Mouse (Mus musculus) MEL (cell line): ENCODE data around the gene Vax1. TPM values are rescaled to one million over a fixed set of nuclear protein-coding genes. Genes with fewer than 3 reads are reported as not detected.

ENCODE experiments used
- DNase-seq: peaks from one replicate; pipeline ENCODE4 v3.0.0; 2011; ENCODE audit warnings: low read depth, low spot score
- H3K27ac ChIP-seq: 2 replicates; pipeline ENCODE4 v1.5.1; 2012; ENCODE audit warnings: low read depth, mild to moderate bottlenecking, control low read depth, low read length, moderate library complexity; ENCODE audit not compliant: control insufficient read depth
- H3K27me3 ChIP-seq, 2 experiments: fragments of 150-350 bp in 1 of 2; sonication (generic) in 1 of 2; 2 replicates each; pipeline ENCODE4 v1.6.1; 2012; ENCODE audit warnings: low read length in 2 of 2, mild to moderate bottlenecking in 2 of 2, improper control_type of control experiment in 1 of 2, moderate library complexity in 1 of 2; ENCODE audit not compliant: insufficient read depth in 2 of 2, control insufficient read depth in 1 of 2
- H3K36me3 ChIP-seq, 2 experiments: 2 replicates each; pipeline ENCODE4 v1.6.1; 2012 to 2014; ENCODE audit warnings: low read length in 2 of 2, improper control_type of control experiment in 1 of 2, inconsistent platforms in 1 of 2, mild to moderate bottlenecking in 1 of 2; ENCODE audit not compliant: insufficient read depth in 2 of 2, control insufficient read depth in 1 of 2
- H3K4me1 ChIP-seq, 2 experiments: fragments of 150-350 bp in 1 of 2; sonication (generic) in 1 of 2; 2 replicates each; pipeline ENCODE4 v1.6.1; 2012; ENCODE audit warnings: low read length in 2 of 2, improper control_type of control experiment in 1 of 2, mild to moderate bottlenecking in 1 of 2; ENCODE audit not compliant: insufficient read depth in 2 of 2, control insufficient read depth in 1 of 2
- H3K4me3 ChIP-seq, 2 experiments: fragments of 150-350 bp in 1 of 2; sonication (generic) in 1 of 2; 2 replicates each; pipeline ENCODE4 v1.5.1; 2012; ENCODE audit warnings: low read depth in 2 of 2, low read length in 2 of 2, mild to moderate bottlenecking in 2 of 2, moderate library complexity in 2 of 2, control low read depth in 1 of 2, improper control_type of control experiment in 1 of 2; ENCODE audit not compliant: control insufficient read depth in 1 of 2, insufficient read depth in 1 of 2
- H3K79me2 ChIP-seq: 2 replicates; pipeline ENCODE4 v1.6.1; 2012; ENCODE audit warnings: mild to moderate bottlenecking, low read length, moderate library complexity; ENCODE audit not compliant: control insufficient read depth, poor library complexity, insufficient read depth
- H3K9ac ChIP-seq: 2 replicates; pipeline ENCODE4 v1.6.1; 2012; ENCODE audit warnings: low read depth, mild to moderate bottlenecking, control low read depth, low read length, moderate library complexity; ENCODE audit not compliant: control insufficient read depth, poor library complexity, severe bottlenecking
- H3K9me3 ChIP-seq: fragments of 150-350 bp; sonication (generic); replicated peaks from 2 replicates; pipeline ENCODE4 v1.6.1; 2012; ENCODE audit warnings: mild to moderate bottlenecking, low read length, improper control_type of control experiment, moderate library complexity; ENCODE audit not compliant: insufficient read depth
- CTCF ChIP-seq, 3 experiments: IDR thresholded peaks in 2 of 3; conservative IDR thresholded peaks in 1 of 3; 2 replicates each; pipeline ENCODE4 v1.5.1; 2011 to 2012; ENCODE audit warnings: low read length in 3 of 3, low read depth in 2 of 3, mild to moderate bottlenecking in 2 of 3, improper control_type of control experiment in 1 of 3, inconsistent platforms in 1 of 3, mixed read lengths in 1 of 3, moderate library complexity in 1 of 3; ENCODE audit not compliant: control insufficient read depth in 1 of 3, insufficient read depth in 1 of 3, poor library complexity in 1 of 3, severe bottlenecking in 1 of 3
- E2F4 ChIP-seq: IDR thresholded peaks from 2 replicates; pipeline ENCODE4 v1.6.1; 2011; ENCODE audit warnings: low read depth, low read length, improper control_type of control experiment, borderline replicate concordance
- ELF1 ChIP-seq: IDR thresholded peaks from 2 replicates; pipeline ENCODE4 v1.6.1; 2014; ENCODE audit warnings: low read depth, mild to moderate bottlenecking, inconsistent platforms, low read length, improper control_type of control experiment, moderate library complexity
- EP300 ChIP-seq, 2 experiments: IDR thresholded peaks; 2 replicates each; pipeline ENCODE4 v1.6.1; 2011; ENCODE audit warnings: improper control_type of control experiment in 2 of 2, low read length in 2 of 2, low read depth in 1 of 2, mild to moderate bottlenecking in 1 of 2
- ETS1 ChIP-seq: IDR thresholded peaks from 2 replicates; pipeline ENCODE4 v1.6.1; 2012; ENCODE audit warnings: low read depth, mild to moderate bottlenecking, inconsistent platforms, low read length, improper control_type of control experiment, moderate library complexity
- HCFC1 ChIP-seq: IDR thresholded peaks from 2 replicates; pipeline ENCODE4 v1.6.1; 2012; ENCODE audit warnings: low read depth, mild to moderate bottlenecking, inconsistent platforms, low read length, improper control_type of control experiment, moderate library complexity
- JUND ChIP-seq: IDR thresholded peaks from 2 replicates; pipeline ENCODE4 v1.6.1; 2011; ENCODE audit warnings: low read depth, mild to moderate bottlenecking, improper control_type of control experiment, low read length
- KAT2A ChIP-seq: conservative IDR thresholded peaks from 2 replicates; pipeline ENCODE4 v1.6.1; 2012; ENCODE audit warnings: low read depth, low read length, improper control_type of control experiment, inconsistent platforms
- MAFK ChIP-seq: IDR thresholded peaks from 2 replicates; pipeline ENCODE4 v1.6.1; 2011; ENCODE audit warnings: low read depth, mild to moderate bottlenecking, low read length, improper control_type of control experiment, borderline replicate concordance
- MAX ChIP-seq: IDR thresholded peaks from 2 replicates; pipeline ENCODE4 v1.6.1; 2011; ENCODE audit warnings: low read length, improper control_type of control experiment
- MAZ ChIP-seq: IDR thresholded peaks from 2 replicates; pipeline ENCODE4 v1.6.1; 2012; ENCODE audit warnings: low read depth, mild to moderate bottlenecking, inconsistent platforms, low read length, improper control_type of control experiment
- MEF2A ChIP-seq: IDR thresholded peaks from 2 replicates; pipeline ENCODE4 v1.6.1; 2014; ENCODE audit warnings: low read depth, mild to moderate bottlenecking, inconsistent platforms, low read length, improper control_type of control experiment; ENCODE audit not compliant: poor library complexity, insufficient replicate concordance, severe bottlenecking; ENCODE audit errors: extremely low read depth
- MYC ChIP-seq: IDR thresholded peaks from 2 replicates; pipeline ENCODE4 v1.6.1; 2011; ENCODE audit warnings: low read depth, mild to moderate bottlenecking, low read length, improper control_type of control experiment, moderate library complexity
- POLR2A ChIP-seq, 2 experiments: IDR thresholded peaks; 2 replicates each; pipeline ENCODE4 v1.6.1; 2011 to 2012; ENCODE audit warnings: low read length in 2 of 2, mild to moderate bottlenecking in 2 of 2, control low read depth in 1 of 2, improper control_type of control experiment in 1 of 2, low read depth in 1 of 2, moderate library complexity in 1 of 2; ENCODE audit not compliant: control insufficient read depth in 1 of 2, insufficient read depth in 1 of 2, poor library complexity in 1 of 2
- POLR2AphosphoS5 ChIP-seq: IDR thresholded peaks from 2 replicates; pipeline ENCODE4 v1.6.1; 2012; ENCODE audit warnings: low read depth, borderline replicate concordance, mild to moderate bottlenecking, inconsistent platforms, low read length, moderate library complexity, mixed read lengths
- RAD21 ChIP-seq: IDR thresholded peaks from 2 replicates; pipeline ENCODE4 v1.6.1; 2011; ENCODE audit warnings: mild to moderate bottlenecking, low read depth, low read length, improper control_type of control experiment
- RCOR1 ChIP-seq: IDR thresholded peaks from 2 replicates; pipeline ENCODE4 v1.6.1; 2012; ENCODE audit warnings: low read depth, mild to moderate bottlenecking, inconsistent platforms, low read length, improper control_type of control experiment
- SIN3A ChIP-seq: IDR thresholded peaks from 2 replicates; pipeline ENCODE4 v1.6.1; 2012; ENCODE audit warnings: low read length, improper control_type of control experiment, inconsistent platforms
- SMC3 ChIP-seq: IDR thresholded peaks from 2 replicates; pipeline ENCODE4 v1.6.1; 2011; ENCODE audit warnings: low read depth, low read length, improper control_type of control experiment
- TAL1 ChIP-seq: IDR thresholded peaks from 2 replicates; pipeline ENCODE4 v1.6.1; 2012; ENCODE audit warnings: mild to moderate bottlenecking, inconsistent platforms, low read length, moderate library complexity, mixed read lengths
- TBP ChIP-seq: IDR thresholded peaks from 2 replicates; pipeline ENCODE4 v1.8.0; 2011; ENCODE audit warnings: low read depth, low read length, improper control_type of control experiment
- USF1 ChIP-seq: IDR thresholded peaks from 2 replicates; pipeline ENCODE4 v1.6.1; 2014; ENCODE audit warnings: low read depth, mild to moderate bottlenecking, inconsistent platforms, low read length, improper control_type of control experiment, moderate library complexity
- ZMIZ1 ChIP-seq: IDR thresholded peaks from 2 replicates; pipeline ENCODE4 v1.6.1; 2012; ENCODE audit warnings: low read depth, mild to moderate bottlenecking, inconsistent platforms, low read length, improper control_type of control experiment, moderate library complexity
- polyA plus RNA-seq, 2 experiments: library from polyadenylated mRNA; stranded (reverse) in 1 of 2; unstranded in 1 of 2; fragments of >175 nt in 1 of 2; fragments of >200 nt in 1 of 2; gene quantifications; 2 replicates each; pipeline versions ENCODE4 v1.2.1 to v1.2.4; 2012; ENCODE audit warnings: low replicate concordance in 2 of 2, low read depth in 1 of 2; ENCODE audit not compliant: insufficient read length in 2 of 2, insufficient read depth in 1 of 2, missing spikeins in 1 of 2
- total RNA-seq: library from RNA; depleted of rRNA; stranded (reverse); fragments of 300-350 nt; gene quantifications from 2 replicates; pipeline ENCODE4 v1.2.3, GENCODE M21; 2012

The Vax1 gene
- total and polyA plus RNA-seq, 3 experiments = not detected

DNA sequence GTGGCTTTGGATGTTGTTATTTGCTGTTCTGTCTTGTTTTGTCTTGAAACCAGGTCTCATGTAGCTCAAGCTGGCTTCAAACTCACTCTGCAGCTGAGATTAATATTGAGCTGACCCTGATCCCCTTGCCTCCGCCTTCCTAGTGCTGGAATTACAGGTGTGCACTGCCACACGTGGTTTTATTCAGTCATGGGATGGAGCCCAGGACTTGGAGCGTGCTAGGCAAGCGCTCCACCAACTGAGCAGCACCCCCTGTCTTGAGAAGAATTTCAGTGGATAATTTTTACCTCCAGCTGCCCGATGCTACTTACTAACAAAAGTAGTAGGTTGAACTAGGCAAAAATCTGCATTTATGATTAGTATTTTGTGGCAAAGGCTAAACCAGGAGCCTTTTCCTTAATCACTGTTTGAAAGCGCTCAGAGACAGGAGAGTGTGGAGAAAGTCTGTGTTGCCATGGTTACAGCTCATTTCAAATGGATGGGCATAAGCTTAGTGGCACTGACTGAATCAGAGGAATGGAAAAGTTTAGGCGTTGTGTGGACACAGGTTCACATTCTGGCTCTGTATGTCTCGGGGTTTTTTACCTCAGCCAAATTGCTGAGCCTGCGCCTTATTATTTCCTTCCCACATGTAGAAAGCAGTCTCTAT lies 24.2 kb downstream of the Vax1 start:
- no peaks in the 10 kb centered on the region for H3K4me1 ChIP-seq
- no peak overlapping the region for H3K27ac ChIP-seq
- TF ChIP-seq RAD21 (no peak), ELF1 (no peak), ETS1 (no peak), HCFC1 (no peak), EP300 (IDR thresholded peaks at IDR 0.05; ENCODE audit: low read depth in 1 of 2, low read length in 2 of 2) (no peak), MAZ (no peak), JUND (no peak), SIN3A (no peak), ZMIZ1 (no peak), TBP (no peak), USF1 (no peak)
- H3K27me3 ChIP-seq = no peaks in the 10 kb centered on the region; a peak in 1 of 4 replicates
- H3K79me2 ChIP-seq = no peaks in the 10 kb centered on the region
- H3K9me3 ChIP-seq = no peaks in the 10 kb centered on the region
- DNase-seq = no peak
- H3K36me3 ChIP-seq = no peaks in the 10 kb centered on the region
- no peak overlapping the region for H3K9ac ChIP-seq
- no peak overlapping the region for H3K4me3 ChIP-seq

DNA sequence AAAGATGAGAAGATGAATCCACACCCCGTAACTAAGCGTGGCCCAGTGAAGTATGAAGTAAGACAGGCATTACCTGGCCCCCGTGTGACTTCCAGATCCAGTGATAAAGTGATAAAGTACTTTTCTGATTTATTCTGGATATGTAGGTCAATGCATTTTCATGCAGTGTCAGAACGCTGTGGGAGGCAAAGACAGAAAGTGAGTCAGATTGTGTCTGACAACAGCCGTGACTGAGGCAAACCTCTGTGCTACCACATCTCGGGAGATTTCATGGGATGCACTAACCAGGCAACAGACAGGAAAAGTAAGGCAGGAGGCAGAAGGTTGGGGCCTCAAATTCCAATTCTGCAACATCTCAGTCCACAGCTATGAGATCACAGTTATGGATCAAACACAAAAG lies 24.8 kb downstream of the Vax1 start:
- no peak for TF ChIP-seq MAFK
- TF ChIP-seq MEF2A = no peak
- TF ChIP-seq E2F4 = no peak
- no peak for TF ChIP-seq RCOR1
- no peak for TF ChIP-seq RAD21
- Histone ChIP-seq H3K4me3 (no peak overlapping the region), H3K36me3 (no peaks in the 10 kb centered on the region), H3K27ac (no peak overlapping the region), H3K4me1 (no peaks in the 10 kb centered on the region), H3K27me3 (no peaks in the 10 kb centered on the region; a peak in 1 of 4 replicates), H3K9me3 (no peaks in the 10 kb centered on the region), H3K79me2 (no peaks in the 10 kb centered on the region), H3K9ac (no peak overlapping the region)
- no peak for DNase-seq

DNA sequence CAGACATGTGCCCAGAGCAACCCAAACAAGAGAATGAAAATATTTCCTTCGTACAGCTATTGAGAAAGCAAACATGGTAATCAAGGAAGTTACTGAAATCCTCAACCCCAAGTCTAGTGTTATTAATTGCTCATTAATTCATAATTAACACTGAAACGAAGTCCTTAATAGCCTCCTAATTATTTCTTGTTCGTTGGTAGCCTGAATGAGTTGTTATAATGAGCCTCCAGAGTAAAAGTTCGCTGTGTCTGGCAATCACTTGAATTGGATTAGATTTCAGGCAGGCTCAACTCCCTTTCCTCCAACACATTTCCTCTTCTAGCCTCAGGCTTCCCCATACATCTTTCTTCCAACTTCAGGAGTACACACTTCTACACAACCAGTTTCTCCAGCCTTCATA lies 27.6 kb downstream of the Vax1 start:
- Histone ChIP-seq H3K79me2 (no peaks in the 10 kb centered on the region), H3K4me3 (no peak overlapping the region), H3K27ac (no peak overlapping the region), H3K9ac (no peak overlapping the region), H3K9me3 (no peaks in the 10 kb centered on the region), H3K36me3 (no peaks in the 10 kb centered on the region), H3K4me1 (no peaks in the 10 kb centered on the region), H3K27me3 (no peaks in the 10 kb centered on the region; a peak in 1 of 4 replicates)
- no peak for DNase-seq
- TF ChIP-seq ETS1 = no peak
- TF ChIP-seq MAX = no peak
- TF ChIP-seq MAFK = no peak
- TF ChIP-seq TAL1 = no peak
- TF ChIP-seq RAD21 = no peak
- no peak for TF ChIP-seq POLR2A (IDR thresholded peaks at IDR 0.05; ENCODE audit: control insufficient read depth in 1 of 2, insufficient read depth in 1 of 2, low read depth in 1 of 2, low read length in 2 of 2, poor library complexity in 1 of 2)
- no peak for TF ChIP-seq HCFC1
- TF ChIP-seq EP300 (IDR thresholded peaks at IDR 0.05; ENCODE audit: low read depth in 1 of 2, low read length in 2 of 2) = no peak
- no peak for TF ChIP-seq CTCF (IDR thresholded peaks at IDR 0.05 in 2 of 3, conservative IDR thresholded peaks at IDR 0.05 in 1 of 3; ENCODE audit: control insufficient read depth in 1 of 3, insufficient read depth in 1 of 3, low read depth in 2 of 3, low read length in 3 of 3, poor library complexity in 1 of 3, severe bottlenecking in 1 of 3)
- TF ChIP-seq POLR2AphosphoS5 = no peak
- TF ChIP-seq KAT2A = no peak
- no peak for TF ChIP-seq SMC3
- TF ChIP-seq MYC = no peak
